Comparison of ENCODE assay signal across 18 mouse cellular contexts in genomic region chr1:118421149-118421548, GRCm38 (mm10). TPM values are rescaled to one million over a fixed set of nuclear protein-coding genes. Genes with fewer than 3 reads are reported as not detected.
DNase-seq lines count a peak whose midpoint lies in the region; ATAC-seq and TF ChIP-seq lines count a peak whose summit lies in the region.
"Had no signal": no experiment of that assay in that cellular context is flagged by ENCODE, and none has a peak within 500 bp of the region (broad histone marks: within the 10 kb centered on the region; RNA-seq: fewer than 3 reads in every experiment).

No protein-coding gene starts in this region.

- H3K4me2 ChIP-seq in lung, postnatal 0 days (replicated peaks; ENCODE audit: low read depth, low read length) = no peak overlapping the region
- peak overlapping the region; percentile 32 for H3K4me2 ChIP-seq in myocyte (ENCODE audit: low read depth)
- H3K4me2 ChIP-seq: embryonic facial prominence, embryonic 15.5 days; hindbrain, embryonic 15.5 days; intestine, embryonic 15.5 days; limb, embryonic 15.5 days had no signal

- H3K4me1 ChIP-seq in lung, postnatal 0 days (ENCODE audit: insufficient read depth, low read depth, low read length) = no peaks in the 10 kb centered on the region
- H3K4me1 ChIP-seq: intestine, embryonic 15.5 days; limb, embryonic 15.5 days had no signal

- no peak overlapping the region for H3K4me3 ChIP-seq in lung, postnatal 0 days (ENCODE audit: low read depth, low read length)
- H3K4me3 ChIP-seq in myocyte = no peak overlapping the region
- no peak overlapping the region for H3K4me3 ChIP-seq in layer of hippocampus, adult 2 months
- H3K4me3 ChIP-seq: embryonic facial prominence, embryonic 15.5 days; heart, adult 2 months; hindbrain, embryonic 15.5 days; intestine, embryonic 15.5 days; limb, embryonic 15.5 days had no signal

- H3K9me3 ChIP-seq in lung, postnatal 0 days (ENCODE audit: low read length) = no peaks in the 10 kb centered on the region
- H3K9me3 ChIP-seq: embryonic facial prominence, embryonic 15.5 days; hindbrain, embryonic 15.5 days; intestine, embryonic 15.5 days; limb, embryonic 15.5 days had no signal

- no peaks in the 10 kb centered on the region for H3K27me3 ChIP-seq in lung, postnatal 0 days (replicated peaks; ENCODE audit: insufficient read depth, low read length)
- H3K27me3 ChIP-seq in myocyte (ENCODE audit: control insufficient read depth, insufficient read depth, insufficient read length) = no peaks in the 10 kb centered on the region
- H3K27me3 ChIP-seq: CH12.LX; embryonic facial prominence, embryonic 15.5 days; hindbrain, embryonic 15.5 days; intestine, embryonic 15.5 days; limb, embryonic 15.5 days had no signal

- no peak overlapping the region for H3K9ac ChIP-seq in lung, postnatal 0 days (replicated peaks; ENCODE audit: low read depth)
- H3K9ac ChIP-seq: embryonic facial prominence, embryonic 15.5 days; hindbrain, embryonic 15.5 days; intestine, embryonic 15.5 days; limb, embryonic 15.5 days had no signal

- 49% methylated on average over 3 of the region's 3 CpGs for WGBS in lung, postnatal 0 days

- DNase-seq in cerebellum, adult 11-12 months = peak; percentile 34
- DNase-seq in cerebellum, adult 9-10 months = no peak
- DNase-seq in lung, postnatal 0 days (ENCODE audit: low spot score) = peak; percentile 21
- DNase-seq in lung, postnatal 10 days = no peak
- DNase-seq in layer of hippocampus, adult 2 months (ENCODE audit: low spot score in 2 of 2) = no peak
- DNase-seq in adrenal gland, postnatal 14 days = no peak
- DNase-seq: gastrocnemius, postnatal 14 days; heart, adult 2 months; heart, postnatal 36 days; kidney, postnatal 36 days; thymus, postnatal 36 days had no signal

- no peak for TF ChIP-seq CTCF in lung, postnatal 0 days (IDR thresholded peaks at IDR 0.05)
- TF ChIP-seq CTCF in layer of hippocampus, adult 2 months (conservative IDR thresholded peaks at IDR 0.05) = no peak

- TF ChIP-seq POLR2A in myocyte (IDR thresholded peaks at IDR 0.05; ENCODE audit: insufficient read length, low read depth) = no peak

- ATAC-seq in lung, postnatal 0 days = peak; percentile 44
- ATAC-seq in hematopoietic stem cell, adult 5-6 weeks (replicated peaks in 1 of 2; ENCODE audit: insufficient read depth in 1 of 2, low FRiP score in 2 of 2, low TSS enrichment in 1 of 2, low read depth in 1 of 2, poor library complexity in 2 of 2, severe bottlenecking in 2 of 2) = peak; percentile 35 to 64; a peak in 3 of 4 replicates
- ATAC-seq: intestine, embryonic 15.5 days had no signal

- no peak overlapping the region for H3K27ac ChIP-seq in lung, postnatal 0 days (ENCODE audit: low read length)
- no peak overlapping the region for H3K27ac ChIP-seq in layer of hippocampus, adult 2 months
- H3K27ac ChIP-seq: embryonic facial prominence, embryonic 15.5 days; heart, adult 2 months; hindbrain, embryonic 15.5 days; intestine, embryonic 15.5 days; limb, embryonic 15.5 days had no signal

- TF ChIP-seq EP300 in lung, postnatal 0 days (IDR thresholded peaks at IDR 0.05) = no peak; the same call in 1 of the 2 replicates

- H3ac ChIP-seq in myocyte (ENCODE audit: control insufficient read depth, insufficient read length) = no peak overlapping the region

- H3K79me2 ChIP-seq in myocyte (ENCODE audit: control insufficient read depth, insufficient read depth) = peaks cover 87% of the 10 kb centered on the region

- H3K36me3 ChIP-seq in lung, postnatal 0 days (ENCODE audit: insufficient read depth, low read length) = no peaks in the 10 kb centered on the region
- peaks cover 22% of the 10 kb centered on the region for H3K36me3 ChIP-seq in myocyte (ENCODE audit: control insufficient read depth, insufficient read depth)

TF ChIP-seq in myocyte, 11 proteins besides CTCF, POLR2A, EP300 and RAD21:
- TF ChIP-seq E2F4 (IDR thresholded peaks at IDR 0.05; ENCODE audit: insufficient read depth) (no peak), TCF12 (IDR thresholded peaks at IDR 0.05; ENCODE audit: insufficient read depth, poor library complexity, severe bottlenecking) (no peak), MAX (IDR thresholded peaks at IDR 0.05; ENCODE audit: low read depth) (no peak), MYOD1 (IDR thresholded peaks at IDR 0.05; ENCODE audit: control insufficient read depth in 1 of 3, insufficient read length in 2 of 3, low read depth in 2 of 3) (no peak), USF1 (IDR thresholded peaks at IDR 0.05; ENCODE audit: low read depth) (no peak), TCF3 (IDR thresholded peaks at IDR 0.05; ENCODE audit: insufficient read length, low read depth) (no peak), MYOG (IDR thresholded peaks at IDR 0.05; ENCODE audit: control insufficient read depth in 1 of 3, insufficient read depth in 1 of 3, insufficient read length in 2 of 3, low read depth in 2 of 3) (no peak)

RNA-seq across cellular contexts. Expression of gene Clasp1, which starts 32.3 kb away (rescaled TPM):
- 14.8 and 19.6 TPM in 2 replicates for polyA plus RNA-seq in lung, postnatal 0 days (2015; fragmentation: Nextera tagmentation; extraction: Ambion mirVana)
- total RNA-seq in hematopoietic stem cell, adult 5-6 weeks (2017) = 56.7 and 66.0 TPM in 2 replicates
- 31.1 TPM for polyA plus RNA-seq in myocyte (2012; fragmentation: generic; extraction: Trizol)
- total RNA-seq in layer of hippocampus, adult 2 months (2021) = 100 to 1,000 TPM in 1 of 2 experiments, 10 to 100 TPM in 1; 92.5 to 102 TPM
- 46.3 and 50.9 TPM in 2 replicates for total RNA-seq in adrenal gland, postnatal 14 days (2021)

Comparison
In these comparisons a context has a peak if more than half of its experiments do, and no peak if none do; other contexts are left out.
1. DNase-seq: peak in cerebellum, adult 11-12 months (single experiment) and lung, postnatal 0 days (single experiment); none in cerebellum, adult 9-10 months (single experiment), lung, postnatal 10 days (single experiment), layer of hippocampus, adult 2 months (0 of 2) and adrenal gland, postnatal 14 days (single experiment).